Mouse (Mus musculus) CD4-positive naive resting alpha-beta T cell, adult 57 days (primary cell): Measurements from ENCODE around the gene Vmn2r70. TPM values are rescaled to one million over a fixed set of nuclear protein-coding genes. Genes with fewer than 3 reads are reported as not detected.

Experiments
- total RNA-seq: library from RNA; stranded (reverse); gene quantifications from one replicate; pipeline ENCODE4 v1.2.4, GENCODE M21; 2023

Vmn2r70 gene
- total RNA-seq, result not detected

GRCm38 (mm10) chr7:85569092-85569491 lies at the start of gene Vmn2r70:
Gene Vmn2r70 (minus strand): TSS chr7:85569192.

GRCm38 (mm10) chr7:85562787-85563186 lies 6.2 kb downstream of the Vmn2r70 start, which contains the start of gene Vmn2r71:
Gene Vmn2r71 (plus strand): TSS chr7:85563087.

Other genes with a start within 250 kb of the Vmn2r70 start
- gene Vmn2r69, start 153.3 kb downstream of the Vmn2r70 start, total RNA-seq, result not detected
- gene Vmn2r71, start 6.1 kb downstream of the Vmn2r70 start, total RNA-seq, result not detected
- not detected for gene Vmn2r72, start 185.9 kb upstream of the Vmn2r70 start, total RNA-seq